Mouse (Mus musculus): ENCODE measurements around the gene Rassf8.

DNA sequence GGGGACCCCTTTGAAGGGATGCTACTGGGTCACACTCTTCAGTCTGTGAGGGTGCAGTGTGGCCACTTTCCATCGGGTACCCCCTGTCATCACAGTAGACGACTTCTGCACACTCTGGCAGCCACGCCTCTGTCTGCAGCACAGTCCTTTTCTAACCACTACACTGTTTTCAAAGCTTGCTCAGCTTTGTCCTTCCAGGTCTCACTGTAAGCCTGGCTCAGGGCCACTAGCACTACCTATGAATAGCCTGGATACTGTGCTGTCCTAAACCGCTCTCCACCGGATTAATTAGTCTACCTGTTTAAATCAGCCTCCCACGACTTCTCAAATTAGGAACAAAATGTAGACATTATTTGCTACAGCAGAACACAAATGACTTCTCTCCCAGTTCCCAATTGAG is 63.5 kb downstream of the Rassf8 start:
- TF ChIP-seq POLR2A (IDR thresholded peaks at IDR 0.05; ENCODE audit: control insufficient read depth, low read depth, low read length): no peak
- no peak for TF ChIP-seq CTCF (IDR thresholded peaks at IDR 0.05; ENCODE audit: control insufficient read depth, insufficient read depth, insufficient replicate concordance, low read depth, low read length)

Measured in testis, adult 2 months (tissue).